In genomic region chr9:16256577-16257207, GRCm38 (mm10) we compare ENCODE assay signal across 25 mouse cellular contexts.
DNase-seq lines count a peak whose midpoint lies in the region; ATAC-seq lines count a peak whose summit lies in the region.
"Had no signal": no experiment of that assay in that cellular context is flagged by ENCODE, and none has a peak within 500 bp of the region (broad histone marks: within the 10 kb centered on the region; RNA-seq: fewer than 3 reads in every experiment).

No protein-coding gene starts in this region.

- H3K4me2 ChIP-seq in midbrain, embryonic 12.5 days (replicated peaks) = no peak overlapping the region
- no peak overlapping the region for H3K4me2 ChIP-seq in forebrain, embryonic 15.5 days (replicated peaks)
- no peak overlapping the region for H3K4me2 ChIP-seq in hindbrain, embryonic 16.5 days (ENCODE audit: low read length)
- H3K4me2 ChIP-seq in neural tube, embryonic 15.5 days = no peak overlapping the region
- H3K4me2 ChIP-seq: limb, embryonic 15.5 days; liver, embryonic 15.5 days; lung, embryonic 15.5 days; stomach, embryonic 15.5 days had no signal

- H3K27ac ChIP-seq in midbrain, embryonic 12.5 days (replicated peaks) = no peak overlapping the region; the same call in 1 of the 2 replicates
- H3K27ac ChIP-seq in midbrain, embryonic 10.5 days (replicated peaks) = no peak overlapping the region
- no peak overlapping the region for H3K27ac ChIP-seq in forebrain, embryonic 15.5 days (replicated peaks)
- H3K27ac ChIP-seq in hindbrain, embryonic 16.5 days (ENCODE audit: low read depth, low read length) = no peak overlapping the region
- H3K27ac ChIP-seq in neural tube, embryonic 15.5 days (replicated peaks) = no peak overlapping the region
- H3K27ac ChIP-seq: embryonic facial prominence, embryonic 10.5 days; heart, adult 2 months; limb, embryonic 15.5 days; liver, embryonic 15.5 days; lung, embryonic 15.5 days; stomach, embryonic 15.5 days had no signal

- DNase-seq in midbrain, embryonic 10.5 days (ENCODE audit: low spot score) = no peak
- no peak for DNase-seq in frontal cortex, postnatal 36 days (ENCODE audit: low spot score in 2 of 2)
- DNase-seq in urinary bladder, adult 18-20 months (ENCODE audit: low spot score in 2 of 2) = no peak
- DNase-seq: adrenal gland, postnatal 14 days; cerebellum, postnatal 10 days; gastrocnemius, postnatal 25 days; heart, adult 2 months; kidney, adult 18-20 months; layer of hippocampus, adult 9-11 months; left cerebral cortex, postnatal 4 days; lung, postnatal 36 days; right cerebral cortex, postnatal 25 days; thymus, postnatal 36 days had no signal

- no peaks in the 10 kb centered on the region for H3K36me3 ChIP-seq in midbrain, embryonic 12.5 days
- H3K36me3 ChIP-seq in midbrain, embryonic 10.5 days = no peaks in the 10 kb centered on the region
- no peaks in the 10 kb centered on the region for H3K36me3 ChIP-seq in forebrain, embryonic 15.5 days
- no peaks in the 10 kb centered on the region for H3K36me3 ChIP-seq in hindbrain, embryonic 16.5 days (ENCODE audit: control insufficient read depth, insufficient read depth, low read length)
- no peaks in the 10 kb centered on the region for H3K36me3 ChIP-seq in neural tube, embryonic 15.5 days
- H3K36me3 ChIP-seq: embryonic facial prominence, embryonic 10.5 days; limb, embryonic 15.5 days; liver, embryonic 15.5 days; lung, embryonic 15.5 days; stomach, embryonic 15.5 days had no signal

- H3K9ac ChIP-seq in midbrain, embryonic 12.5 days (replicated peaks) = no peak overlapping the region
- no peak overlapping the region for H3K9ac ChIP-seq in forebrain, embryonic 15.5 days (replicated peaks)
- no peak overlapping the region for H3K9ac ChIP-seq in hindbrain, embryonic 16.5 days (ENCODE audit: low read depth, low read length)
- H3K9ac ChIP-seq in neural tube, embryonic 15.5 days (replicated peaks) = no peak overlapping the region
- H3K9ac ChIP-seq: limb, embryonic 15.5 days; liver, embryonic 15.5 days; lung, embryonic 15.5 days; stomach, embryonic 15.5 days had no signal

- peaks cover 18% of the 10 kb centered on the region for H3K4me1 ChIP-seq in midbrain, embryonic 12.5 days
- H3K4me1 ChIP-seq in midbrain, embryonic 10.5 days = peaks cover 12% of the 10 kb centered on the region; the same call in 1 of the 2 replicates
- H3K4me1 ChIP-seq in forebrain, embryonic 15.5 days = peaks cover 30% of the 10 kb centered on the region
- peaks cover 11% of the 10 kb centered on the region for H3K4me1 ChIP-seq in hindbrain, embryonic 16.5 days (ENCODE audit: control insufficient read depth, insufficient read depth, low read depth, low read length)
- H3K4me1 ChIP-seq in neural tube, embryonic 15.5 days = peaks cover 37% of the 10 kb centered on the region
- H3K4me1 ChIP-seq: embryonic facial prominence, embryonic 10.5 days; liver, embryonic 15.5 days; lung, embryonic 15.5 days; stomach, embryonic 15.5 days had no signal

- H3K9me3 ChIP-seq in midbrain, embryonic 12.5 days = no peaks in the 10 kb centered on the region
- no peaks in the 10 kb centered on the region for H3K9me3 ChIP-seq in midbrain, embryonic 10.5 days (replicated peaks)
- no peaks in the 10 kb centered on the region for H3K9me3 ChIP-seq in forebrain, embryonic 15.5 days
- no peaks in the 10 kb centered on the region for H3K9me3 ChIP-seq in hindbrain, embryonic 16.5 days (ENCODE audit: control insufficient read depth, low read length)
- no peaks in the 10 kb centered on the region for H3K9me3 ChIP-seq in neural tube, embryonic 15.5 days (replicated peaks)
- H3K9me3 ChIP-seq: embryonic facial prominence, embryonic 10.5 days; limb, embryonic 15.5 days; liver, embryonic 15.5 days; lung, embryonic 15.5 days; megakaryocyte, embryonic 14.5 days; stomach, embryonic 15.5 days had no signal

- no peaks in the 10 kb centered on the region for H3K27me3 ChIP-seq in midbrain, embryonic 12.5 days
- no peaks in the 10 kb centered on the region for H3K27me3 ChIP-seq in midbrain, embryonic 10.5 days (ENCODE audit: low read depth, poor library complexity, severe bottlenecking)
- no peaks in the 10 kb centered on the region for H3K27me3 ChIP-seq in forebrain, embryonic 15.5 days
- no peaks in the 10 kb centered on the region for H3K27me3 ChIP-seq in hindbrain, embryonic 16.5 days (replicated peaks; ENCODE audit: control insufficient read depth, insufficient read depth, low read length)
- no peaks in the 10 kb centered on the region for H3K27me3 ChIP-seq in neural tube, embryonic 15.5 days (replicated peaks)
- H3K27me3 ChIP-seq: limb, embryonic 15.5 days; liver, embryonic 15.5 days; lung, embryonic 15.5 days; megakaryocyte, embryonic 14.5 days; stomach, embryonic 15.5 days had no signal

- ATAC-seq in midbrain, embryonic 12.5 days (ENCODE audit: low FRiP score, low read depth) = peak; percentile 32; the same call in 1 of the 2 replicates
- peak; percentile 71 for ATAC-seq in forebrain, embryonic 15.5 days (replicated peaks)
- ATAC-seq in hindbrain, embryonic 16.5 days = peak; percentile 18; the same call in 1 of the 2 replicates
- ATAC-seq in neural tube, embryonic 15.5 days (ENCODE audit: low FRiP score) = 0 out of 2 replicates have a peak, but pooled peaks have one; percentile 11
- ATAC-seq in megakaryocyte-erythroid progenitor cell, adult 5-6 weeks (replicated peaks; ENCODE audit: low FRiP score, low TSS enrichment, poor library complexity, severe bottlenecking) = no peak
- ATAC-seq: CD4-positive, CD25-positive, alpha-beta regulatory T cell, adult 4 months had no signal

- no peak overlapping the region for H3K4me3 ChIP-seq in midbrain, embryonic 12.5 days
- H3K4me3 ChIP-seq in midbrain, embryonic 10.5 days = no peak overlapping the region
- no peak overlapping the region for H3K4me3 ChIP-seq in forebrain, embryonic 15.5 days
- H3K4me3 ChIP-seq in hindbrain, embryonic 16.5 days (ENCODE audit: low read length) = no peak overlapping the region
- H3K4me3 ChIP-seq in neural tube, embryonic 15.5 days (replicated peaks) = no peak overlapping the region
- H3K4me3 ChIP-seq: embryonic facial prominence, embryonic 10.5 days; heart, adult 2 months; limb, embryonic 15.5 days; liver, embryonic 15.5 days; lung, embryonic 15.5 days; megakaryocyte, embryonic 14.5 days; stomach, embryonic 15.5 days had no signal

- WGBS in midbrain, embryonic 12.5 days = 77% methylated on average over 2 of the region's 2 CpGs
- WGBS in midbrain, embryonic 10.5 days = 82% methylated on average over 2 of the region's 2 CpGs
- WGBS in forebrain, embryonic 15.5 days = 35% methylated on average over 2 of the region's 2 CpGs
- 61% methylated on average over 2 of the region's 2 CpGs for WGBS in hindbrain, embryonic 16.5 days
- 66% methylated on average over 2 of the region's 2 CpGs for WGBS in neural tube, embryonic 15.5 days
